Mouse (Mus musculus) cerebellum, adult 2 months (tissue): ENCODE measurements around the gene Prg2. TPM values are rescaled to one million over a fixed set of nuclear protein-coding genes. Genes with fewer than 3 reads are reported as not detected.

Experiments used
- DNase-seq, 2 experiments: peaks; one replicate each; pipeline ENCODE4 v3.0.0; 2021
- H3K27ac ChIP-seq: fragments of 200-500 bp; 2 replicates; pipeline ENCODE4 v1.5.1; 2012; ENCODE audit warnings: low read length, control low read depth, inconsistent platforms; ENCODE audit not compliant: insufficient read depth
- H3K27me3 ChIP-seq: fragments of 200-500 bp; 2 replicates; pipeline ENCODE4 v1.6.1; 2012; ENCODE audit warnings: inconsistent platforms, mild to moderate bottlenecking, low read length, moderate library complexity; ENCODE audit not compliant: control insufficient read depth, insufficient read depth
- H3K4me1 ChIP-seq: fragments of 200-500 bp; 2 replicates; pipeline ENCODE4 v1.6.1; 2011; ENCODE audit warnings: low read length; ENCODE audit not compliant: control insufficient read depth, insufficient read depth
- H3K4me3 ChIP-seq: fragments of 200-500 bp; replicated peaks from 2 replicates; pipeline ENCODE3; 2011; ENCODE audit warnings: mild to moderate bottlenecking, low read depth, low read length, control low read depth; ENCODE audit not compliant: insufficient read depth
- CTCF ChIP-seq: fragments of 200-500 bp; IDR thresholded peaks from 2 replicates; pipeline ENCODE4 v1.5.1; 2011; ENCODE audit warnings: low read depth, mild to moderate bottlenecking, control low read depth, low read length, moderate library complexity, borderline replicate concordance; ENCODE audit not compliant: insufficient read depth
- POLR2A ChIP-seq: fragments of 200-500 bp; IDR thresholded peaks from 2 replicates; pipeline ENCODE4 v1.6.1; 2011; ENCODE audit warnings: low read length, control low read depth, borderline replicate concordance; ENCODE audit not compliant: insufficient read depth
- WGBS: fragments of 180-500 bp; shearing (Covaris S2); methylation state at CpG from one replicate; pipeline ENCODE4 v1.1.7; 2018; 5-methylcytosine and 5-hydroxymethylcytosine counted together
- polyA plus RNA-seq: library from polyadenylated mRNA; depleted of rRNA; stranded (reverse); fragments of >200 nt; gene quantifications from 2 replicates; pipeline ENCODE4 v1.2.3, GENCODE M21; 2012

Prg2 gene
- polyA plus RNA-seq, 1 experiment = 0.23 TPM

DNA sequence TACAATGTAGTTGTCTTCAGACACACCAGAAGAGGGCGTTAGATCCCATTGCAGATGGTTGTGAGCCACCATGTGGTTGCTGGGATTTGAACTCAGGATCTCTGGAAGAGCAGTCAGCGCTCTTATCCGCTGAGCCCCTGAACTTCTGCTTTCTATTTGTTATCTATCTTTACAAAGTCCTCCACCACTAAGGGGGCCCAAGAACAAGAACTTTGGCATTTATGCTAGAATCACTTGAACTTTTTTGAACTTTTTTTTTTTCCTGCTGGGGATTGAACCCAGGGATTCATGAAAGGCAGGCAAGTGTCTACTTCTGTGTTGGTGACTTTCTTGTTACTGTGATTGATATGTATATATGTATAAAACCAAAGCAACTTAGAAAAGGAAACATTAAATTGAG is 41.0 kb upstream of the Prg2 start:
- TF ChIP-seq POLR2A (no peak), CTCF (no peak)
- H3K27ac ChIP-seq = no peak overlapping the region
- no peak for DNase-seq
- H3K4me3 ChIP-seq = no peak overlapping the region
- H3K4me1 ChIP-seq = no peaks in the 10 kb centered on the region; the same call in 1 of the 2 replicates
- no peaks in the 10 kb centered on the region; the same call in 1 of the 2 replicates for H3K27me3 ChIP-seq
- WGBS = 91% methylated on average over 3 of the region's 3 CpGs

GRCm38 (mm10) chr2:84939711-84940110 is 40.5 kb upstream of the Prg2 start:
- Histone ChIP-seq H3K27ac (no peak overlapping the region), H3K4me1 (no peaks in the 10 kb centered on the region; the same call in 1 of the 2 replicates), H3K4me3 (no peak overlapping the region), H3K27me3 (no peaks in the 10 kb centered on the region; the same call in 1 of the 2 replicates)
- 97% methylated on average over 6 of the region's 6 CpGs for WGBS
- DNase-seq = no peak
- no peak for TF ChIP-seq CTCF
- no peak for TF ChIP-seq POLR2A

DNA sequence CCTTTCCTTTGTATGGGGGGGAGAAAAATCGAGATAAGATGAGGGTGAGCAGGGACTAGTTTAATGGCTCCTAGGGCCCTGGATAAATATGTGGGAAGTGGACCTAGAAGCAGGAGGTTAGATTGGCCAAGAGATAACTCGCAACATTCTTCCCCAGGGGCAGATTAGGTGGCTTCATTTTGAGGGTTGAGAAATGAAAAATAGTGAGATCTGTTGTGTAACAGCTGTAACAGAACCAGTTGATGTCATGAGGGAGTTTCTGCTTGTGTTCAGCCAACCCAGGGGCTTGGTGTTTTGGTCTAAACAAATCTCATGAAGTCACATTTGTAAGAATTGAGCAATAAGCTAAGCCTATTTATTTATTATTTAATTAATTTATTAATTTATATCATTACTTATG is 38.9 kb upstream of the Prg2 start:
- DNase-seq = no peak
- H3K4me3 ChIP-seq = no peak overlapping the region
- WGBS = 84% methylated on average over 2 of the region's 2 CpGs
- H3K27ac ChIP-seq = no peak overlapping the region
- no peaks in the 10 kb centered on the region; the same call in 1 of the 2 replicates for H3K27me3 ChIP-seq
- TF ChIP-seq POLR2A = no peak
- TF ChIP-seq CTCF = no peak
- H3K4me1 ChIP-seq = no peaks in the 10 kb centered on the region; the same call in 1 of the 2 replicates

GRCm38 (mm10) chr2:84941795-84942194 is 38.5 kb upstream of the Prg2 start:
- H3K4me1 ChIP-seq = no peaks in the 10 kb centered on the region
- no peaks in the 10 kb centered on the region; the same call in 1 of the 2 replicates for H3K27me3 ChIP-seq
- H3K27ac ChIP-seq = no peak overlapping the region
- no peak for DNase-seq
- WGBS = 89% methylated on average over 4 of the region's 4 CpGs
- TF ChIP-seq CTCF = no peak
- no peak for TF ChIP-seq POLR2A
- H3K4me3 ChIP-seq = no peak overlapping the region

- H3K4me3 ChIP-seq = no peak overlapping the region
- H3K27me3 ChIP-seq = no peaks in the 10 kb centered on the region
- no peak for DNase-seq
- TF ChIP-seq CTCF = no peak
- no peak for TF ChIP-seq POLR2A
- H3K4me1 ChIP-seq = no peaks in the 10 kb centered on the region
- WGBS = 64% methylated on average over 3 of the region's 3 CpGs
- H3K27ac ChIP-seq = no peak overlapping the region
Measured at GRCm38 (mm10) chr2:84947154-84947771, 33.0 kb upstream of the Prg2 start.

DNA sequence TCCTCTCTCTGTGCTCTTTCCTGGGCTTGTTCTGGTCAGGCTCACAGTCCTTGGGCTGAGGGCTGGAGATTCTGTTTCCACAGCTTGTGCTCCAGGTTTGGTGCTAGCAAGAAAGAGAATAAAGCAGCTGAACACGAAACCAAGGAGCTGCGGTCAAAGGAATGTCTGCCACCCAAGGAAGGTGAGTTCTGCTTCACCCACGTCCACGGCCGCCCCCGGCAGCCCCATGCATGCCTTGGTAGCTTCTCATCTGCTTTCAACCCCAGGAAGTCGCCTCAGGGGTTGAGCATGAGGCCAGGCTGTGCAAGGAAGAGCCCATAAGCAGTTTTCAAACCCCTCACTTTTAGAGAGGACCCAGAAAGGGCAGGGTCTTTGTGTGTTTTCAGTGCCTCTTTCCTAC is 32.0 kb upstream of the Prg2 start:
- H3K27me3 ChIP-seq = no peaks in the 10 kb centered on the region

GRCm38 (mm10) chr2:84948721-84949120 is 31.5 kb upstream of the Prg2 start:
- H3K4me3 ChIP-seq = no peak overlapping the region
- H3K27ac ChIP-seq = no peak overlapping the region
- TF ChIP-seq CTCF (no peak), POLR2A (no peak)
- no peaks in the 10 kb centered on the region for H3K4me1 ChIP-seq
- H3K27me3 ChIP-seq = no peaks in the 10 kb centered on the region
- WGBS = 61% methylated on average over 2 of the region's 2 CpGs
- DNase-seq = no peak

More for the DNA sequence above, 32.0 kb upstream of the Prg2 start:
- TF ChIP-seq POLR2A (no peak), CTCF (no peak)
- WGBS = 88% methylated on average over 7 of the region's 7 CpGs
- Histone ChIP-seq H3K4me1 (no peaks in the 10 kb centered on the region), H3K4me3 (no peak overlapping the region), H3K27ac (no peak overlapping the region)
- no peak for DNase-seq

GRCm38 (mm10) chr2:84951027-84951426 is 29.2 kb upstream of the Prg2 start:
- Histone ChIP-seq H3K4me1 (no peaks in the 10 kb centered on the region), H3K27me3 (no peaks in the 10 kb centered on the region), H3K27ac (no peak overlapping the region), H3K4me3 (no peak overlapping the region)
- TF ChIP-seq CTCF (no peak), POLR2A (no peak)
- 93% methylated on average over 8 of the region's 8 CpGs for WGBS
- no peak for DNase-seq
